Mouse (Mus musculus) urinary bladder, postnatal 14 days (tissue): ENCODE results near the gene Socs2.

Experiments used
- DNase-seq: peaks from one replicate; pipeline ENCODE4 v3.0.0; 2021; ENCODE audit warnings: low spot score

Gene Socs2

DNA sequence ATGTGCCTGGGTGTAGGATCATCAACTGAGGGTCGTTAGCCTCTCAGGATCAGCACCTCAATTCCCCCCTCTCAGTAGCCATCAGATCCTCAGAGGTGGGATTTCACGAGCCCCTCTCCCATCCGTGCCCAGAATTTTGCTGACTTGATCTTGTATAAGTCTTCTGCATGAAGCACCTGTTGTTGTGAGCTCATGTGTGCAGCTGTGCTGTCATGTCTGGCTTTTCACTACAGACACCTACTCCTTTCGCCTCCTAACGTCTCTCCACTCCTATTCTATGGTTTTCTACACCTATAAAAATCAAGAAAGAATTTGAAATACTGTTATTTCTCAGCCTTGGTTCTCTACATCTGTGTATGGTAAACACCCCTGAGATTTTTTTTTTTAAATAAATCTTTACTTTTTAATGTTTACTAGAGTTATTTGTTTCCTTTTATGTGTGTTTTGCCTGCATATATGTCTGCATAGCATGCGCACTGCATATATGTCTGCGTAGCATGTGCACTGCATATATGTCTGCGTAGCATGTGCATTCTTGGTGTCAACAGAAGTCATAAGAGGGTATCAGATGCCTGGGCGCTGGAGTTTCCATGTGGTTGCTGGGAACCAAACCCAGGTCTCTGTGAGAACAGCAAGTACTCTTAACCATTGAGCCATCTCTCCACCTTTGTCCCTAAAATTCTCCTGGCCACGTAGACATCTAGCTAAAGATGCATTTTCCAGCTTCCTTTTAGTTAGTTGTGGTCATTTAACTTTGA, 74.0 kb downstream of the Socs2 start:
- DNase-seq: no peak

DNA sequence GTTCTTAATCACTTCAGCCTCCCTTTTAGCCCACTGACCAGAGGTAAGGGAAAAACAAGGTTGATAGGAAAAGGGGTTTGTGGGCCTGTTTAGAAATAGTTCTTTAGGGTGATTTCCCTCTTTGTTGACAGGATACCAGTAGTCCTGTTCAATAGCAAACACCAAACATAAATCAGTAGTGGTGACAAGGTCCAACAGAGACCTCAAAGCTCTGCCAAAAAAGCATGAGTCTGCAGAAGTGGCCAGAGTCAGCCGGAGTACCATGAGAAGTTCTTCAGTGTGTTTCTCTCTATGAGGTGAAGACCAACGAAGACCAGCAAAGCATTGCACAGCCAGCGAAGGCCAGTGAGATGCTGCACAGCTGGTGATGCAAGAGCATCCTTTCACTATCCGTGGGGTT, 76.3 kb downstream of the Socs2 start:
- no peak for DNase-seq

GRCm38 (mm10) chr10:95337589-95337988, 79.4 kb downstream of the Socs2 start:
- DNase-seq: no peak

GRCm38 (mm10) chr10:95336781-95337544, 80.0 kb downstream of the Socs2 start:
- DNase-seq: no peak
